Mouse (Mus musculus): ENCODE results near the gene Arfgap2. TPM values are rescaled to one million over a fixed set of nuclear protein-coding genes. Genes with fewer than 3 reads are reported as not detected.

The Arfgap2 gene
- polyA plus RNA-seq, 1 experiment from 2014 or later = 64.2 TPM

GRCm38 (mm10) chr2:91248366-91248765 lies 16.4 kb upstream of the Arfgap2 start:
- H3K4me1 ChIP-seq (ENCODE audit: insufficient read depth) = peaks cover 2% of the 10 kb centered on the region; the same call in 1 of the 2 replicates
- WGBS (ENCODE audit: insufficient replicate concordance) = 76% methylated on average over 4 of the region's 4 CpGs
- no peaks in the 10 kb centered on the region for H3K36me3 ChIP-seq (replicated peaks; ENCODE audit: insufficient read depth, low read length)
- H3K9me3 ChIP-seq (ENCODE audit: low read length) = no peaks in the 10 kb centered on the region
- TF ChIP-seq CTCF (IDR thresholded peaks at IDR 0.05; ENCODE audit: low read depth) = no peak
- no peak for TF ChIP-seq EP300 (IDR thresholded peaks at IDR 0.05; ENCODE audit: low read depth)
- no peak overlapping the region for H3K4me3 ChIP-seq (ENCODE audit: low read depth, low read length)
- no peak overlapping the region for H3K4me2 ChIP-seq (ENCODE audit: low read depth, low read length)
- no peak overlapping the region for H3K9ac ChIP-seq (replicated peaks)
- ATAC-seq (no peak), DNase-seq (no peak)
- 0 out of 2 replicates have a peak, but pooled peaks cover 2% of the 10 kb centered on the region for H3K27me3 ChIP-seq (ENCODE audit: insufficient read depth, low read length)
- no peak overlapping the region for H3K27ac ChIP-seq (ENCODE audit: low read depth)

- peaks cover 10% of the 10 kb centered on the region; the same call in 1 of the 2 replicates for H3K4me1 ChIP-seq (ENCODE audit: insufficient read depth)
- ATAC-seq (no peak), DNase-seq (no peak)
- H3K36me3 ChIP-seq (replicated peaks; ENCODE audit: insufficient read depth, low read length) = no peaks in the 10 kb centered on the region
- TF ChIP-seq EP300 (IDR thresholded peaks at IDR 0.05; ENCODE audit: low read depth) = no peak
- WGBS (ENCODE audit: insufficient replicate concordance) = 70% methylated on average over 4 of the region's 4 CpGs
- no peaks in the 10 kb centered on the region for H3K9me3 ChIP-seq (ENCODE audit: low read length)
- H3K4me3 ChIP-seq (ENCODE audit: low read depth, low read length) = no peak overlapping the region
- H3K4me2 ChIP-seq (ENCODE audit: low read depth, low read length) = no peak overlapping the region
- peaks cover 33% of the 10 kb centered on the region for H3K27me3 ChIP-seq (ENCODE audit: insufficient read depth, low read length)
- no peak overlapping the region for H3K9ac ChIP-seq (replicated peaks)
- no peak overlapping the region for H3K27ac ChIP-seq (ENCODE audit: low read depth)
These were observed 12.8 kb upstream of the Arfgap2 start for GRCm38 (mm10) chr2:91252001-91252400.

- Histone ChIP-seq H3K4me1 (ENCODE audit: insufficient read depth) (peaks cover 10% of the 10 kb centered on the region; the same call in 1 of the 2 replicates), H3K27ac (ENCODE audit: low read depth) (no peak overlapping the region), H3K36me3 (replicated peaks; ENCODE audit: insufficient read depth, low read length) (no peaks in the 10 kb centered on the region), H3K9ac (replicated peaks) (no peak overlapping the region), H3K4me2 (ENCODE audit: low read depth, low read length) (no peak overlapping the region), H3K9me3 (ENCODE audit: low read length) (no peaks in the 10 kb centered on the region), H3K4me3 (ENCODE audit: low read depth, low read length) (no peak overlapping the region), H3K27me3 (ENCODE audit: insufficient read depth, low read length) (peaks cover 38% of the 10 kb centered on the region)
- TF ChIP-seq CTCF (IDR thresholded peaks at IDR 0.05; ENCODE audit: low read depth) = no peak
- no peak for TF ChIP-seq EP300 (IDR thresholded peaks at IDR 0.05; ENCODE audit: low read depth)
- DNase-seq (no peak), ATAC-seq (no peak)
- 59% methylated on average over 4 of the region's 4 CpGs for WGBS (ENCODE audit: insufficient replicate concordance)
These were observed 12.3 kb upstream of the Arfgap2 start for GRCm38 (mm10) chr2:91252512-91252911.

GRCm38 (mm10) chr2:91254725-91255380 lies 9.9 kb upstream of the Arfgap2 start:
- WGBS (ENCODE audit: insufficient replicate concordance) = 46% methylated on average over 8 of the region's 8 CpGs
- Histone ChIP-seq H3K9ac (replicated peaks) (no peak overlapping the region), H3K27me3 (ENCODE audit: insufficient read depth, low read length) (peaks cover 48% of the 10 kb centered on the region), H3K4me1 (ENCODE audit: insufficient read depth) (peaks cover 14% of the 10 kb centered on the region; the same call in 1 of the 2 replicates), H3K4me2 (ENCODE audit: low read depth, low read length) (no peak overlapping the region), H3K4me3 (ENCODE audit: low read depth, low read length) (no peak overlapping the region), H3K9me3 (ENCODE audit: low read length) (no peaks in the 10 kb centered on the region), H3K36me3 (replicated peaks; ENCODE audit: insufficient read depth, low read length) (no peaks in the 10 kb centered on the region), H3K27ac (ENCODE audit: low read depth) (no peak overlapping the region)
- TF ChIP-seq CTCF (IDR thresholded peaks at IDR 0.05; ENCODE audit: low read depth) = no peak
- no peak for TF ChIP-seq EP300 (IDR thresholded peaks at IDR 0.05; ENCODE audit: low read depth)
- ATAC-seq (no peak), DNase-seq (no peak)

DNA sequence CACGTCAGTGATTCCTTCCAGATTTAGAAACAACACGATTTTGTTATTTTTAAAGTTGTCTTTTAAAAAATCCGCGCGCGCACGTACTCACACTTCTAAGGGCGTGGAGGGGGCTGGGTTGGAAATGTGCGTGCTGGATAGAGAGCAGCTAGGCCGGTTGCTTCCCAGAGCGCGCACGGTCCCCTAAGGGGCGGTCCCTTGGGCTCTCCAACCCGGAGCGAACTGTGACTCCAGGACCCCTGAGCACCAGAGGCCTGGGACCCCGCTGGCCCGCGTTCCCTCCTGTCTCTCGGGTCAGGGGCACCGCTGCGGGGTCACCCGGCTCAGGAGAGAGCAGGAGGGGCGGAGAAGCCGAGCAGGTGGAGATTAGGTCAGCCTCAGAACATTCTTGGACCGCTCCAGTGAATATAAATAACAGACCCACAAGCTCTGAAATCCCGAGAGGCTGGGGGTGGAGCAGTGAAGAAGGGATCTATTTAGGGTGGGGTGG lies 9.1 kb upstream of the Arfgap2 start, which contains the start of gene Pacsin3:
Gene Pacsin3, plus strand, starts transcription at position 294 of the 490 bp plus-strand sequence.
- ATAC-seq (no peak), DNase-seq (no peak)
- peaks cover 48% of the 10 kb centered on the region for H3K27me3 ChIP-seq (ENCODE audit: insufficient read depth, low read length)
- H3K4me3 ChIP-seq (ENCODE audit: low read depth, low read length) = peak within 1 kb of the TSS; percentile 68
- 4% methylated on average over 27 of the region's 27 CpGs for WGBS (ENCODE audit: insufficient replicate concordance)
- peak within 1 kb of the TSS; percentile 80 for H3K4me2 ChIP-seq (ENCODE audit: low read depth, low read length)
- H3K36me3 ChIP-seq (replicated peaks; ENCODE audit: insufficient read depth, low read length) = 0 out of 2 replicates have a peak, but pooled peaks cover 2% of the 10 kb centered on the region
- TF ChIP-seq EP300 (IDR thresholded peaks at IDR 0.05; ENCODE audit: low read depth) (no peak), CTCF (IDR thresholded peaks at IDR 0.05; ENCODE audit: low read depth) (no peak)
- H3K27ac ChIP-seq (ENCODE audit: low read depth) = peak within 1 kb of the TSS; percentile 68
- H3K4me1 ChIP-seq (ENCODE audit: insufficient read depth) = peaks cover 14% of the 10 kb centered on the region; the same call in 1 of the 2 replicates
- no peaks in the 10 kb centered on the region for H3K9me3 ChIP-seq (ENCODE audit: low read length)
- peak within 1 kb of the TSS; percentile 65 for H3K9ac ChIP-seq (replicated peaks)

DNA sequence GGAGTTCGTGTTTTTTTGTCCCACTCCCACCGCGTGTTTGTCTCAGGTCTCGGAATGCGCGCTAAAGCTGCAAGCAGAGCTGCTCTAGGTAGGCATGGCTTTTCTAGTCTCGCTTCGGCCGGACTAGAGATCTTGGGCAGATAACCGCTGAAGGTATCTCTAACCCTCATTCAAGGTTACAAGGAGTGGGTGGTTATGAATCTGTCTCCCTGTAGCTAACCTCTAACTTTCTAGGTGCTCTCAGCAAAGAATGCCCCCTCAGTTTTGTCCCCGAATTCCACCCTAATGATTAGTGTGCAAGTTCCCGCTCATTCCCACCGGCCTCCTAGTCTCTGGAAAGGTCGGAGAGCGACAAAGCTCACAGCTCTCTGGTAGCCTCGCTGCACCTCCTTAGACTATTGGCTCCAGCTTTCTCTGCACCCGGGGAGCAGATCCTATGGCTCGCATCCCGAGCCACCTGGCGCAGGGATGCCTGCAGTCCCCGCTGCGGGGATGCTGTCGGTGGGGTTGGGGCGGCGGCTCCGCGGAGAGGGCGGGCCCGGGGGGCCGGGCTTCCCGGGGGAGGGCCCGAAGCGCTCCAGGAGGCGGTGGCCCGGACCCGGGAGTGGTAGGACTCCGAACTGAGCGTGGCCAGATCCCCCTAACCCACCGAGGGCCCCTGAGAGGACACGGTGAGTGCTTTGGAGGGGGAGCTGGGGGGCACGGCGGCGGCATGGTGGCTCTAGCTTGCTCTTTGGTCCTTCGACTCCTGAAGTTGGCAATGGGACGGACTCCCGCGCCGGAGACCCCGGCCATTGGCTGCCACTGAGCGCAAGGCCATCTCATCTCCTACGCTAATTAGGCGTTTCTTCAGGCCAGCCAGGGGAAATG lies 8.3 kb upstream of the Arfgap2 start:
- TF ChIP-seq EP300 (IDR thresholded peaks at IDR 0.05; ENCODE audit: low read depth) = no peak
- no peak for TF ChIP-seq CTCF (IDR thresholded peaks at IDR 0.05; ENCODE audit: low read depth)
- H3K4me2 ChIP-seq (ENCODE audit: low read depth, low read length) = peak overlapping the region; percentile 80
- DNase-seq (peak; percentile 63), ATAC-seq (peak; percentile 76)
- H3K4me1 ChIP-seq (ENCODE audit: insufficient read depth) = peaks cover 14% of the 10 kb centered on the region; the same call in 1 of the 2 replicates
- H3K27me3 ChIP-seq (ENCODE audit: insufficient read depth, low read length) = peaks cover 48% of the 10 kb centered on the region
- no peaks in the 10 kb centered on the region for H3K9me3 ChIP-seq (ENCODE audit: low read length)
- H3K9ac ChIP-seq (replicated peaks) = peak overlapping the region; percentile 65
- H3K36me3 ChIP-seq (replicated peaks; ENCODE audit: insufficient read depth, low read length) = 0 out of 2 replicates have a peak, but pooled peaks cover 2% of the 10 kb centered on the region
- H3K27ac ChIP-seq (ENCODE audit: low read depth) = peak overlapping the region; percentile 68
- H3K4me3 ChIP-seq (ENCODE audit: low read depth, low read length) = peak overlapping the region; percentile 68
- 1% methylated on average over 52 of the region's 52 CpGs for WGBS (ENCODE audit: insufficient replicate concordance)
